Mouse (Mus musculus) ES-Bruce4 (cell line): ENCODE results near the gene H2al1d.

Experiments used
- CTCF ChIP-seq: IDR thresholded peaks from one replicate; pipeline ENCODE4 v1.8.1; 2011; ENCODE audit warnings: low read depth, low read length
- EP300 ChIP-seq: IDR thresholded peaks from 2 replicates; pipeline ENCODE4 v1.6.1; 2011; ENCODE audit warnings: low read depth, low read length; ENCODE audit not compliant: insufficient read depth
- POLR2A ChIP-seq: IDR thresholded peaks from one replicate; pipeline ENCODE4 v1.8.1; 2011; ENCODE audit warnings: low read length; ENCODE audit not compliant: insufficient read depth

GRCm38 (mm10) chrX:11267791-11268190 lies 40.8 kb upstream of the H2al1d start:
- TF ChIP-seq POLR2A (no peak), EP300 (no peak), CTCF (no peak)
